Mouse (Mus musculus) liver, embryonic 18 days (tissue): ENCODE measurements around the gene H2al1h. TPM values are rescaled to one million over a fixed set of nuclear protein-coding genes. Genes with fewer than 3 reads are reported as not detected.

Experiments used
- polyA plus RNA-seq: library from polyadenylated mRNA; depleted of rRNA; stranded (reverse); fragments of >200 nt; gene quantifications from 2 replicates; pipeline ENCODE4 v1.2.3, GENCODE M21; 2012; rRNA removed

Gene H2al1h
- polyA plus RNA-seq = not detected in 2 replicates

DNA sequence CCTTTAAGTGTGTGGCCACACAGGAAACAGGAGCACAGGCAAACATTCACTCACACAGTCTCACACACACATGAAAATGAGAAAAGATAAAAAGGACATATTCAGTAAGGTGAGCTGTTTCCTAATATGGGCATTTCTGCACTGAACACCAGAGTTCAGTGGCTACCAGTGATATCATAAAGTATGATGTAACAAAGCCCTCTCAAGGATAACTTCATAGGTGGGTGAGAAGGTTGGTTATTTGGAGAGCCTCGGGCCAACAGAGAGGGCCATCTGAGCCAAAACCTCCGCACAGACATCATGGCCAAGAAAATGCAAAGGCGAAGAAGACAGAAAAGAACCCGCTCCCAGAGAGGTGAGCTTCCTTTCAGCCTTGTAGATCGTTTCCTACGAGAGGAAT is at the start of gene H2al1h:
TSS of gene H2al1h (plus strand) at position 301 of the 400 bp plus-strand sequence.

GRCm38 (mm10) chrX:11298957-11299356 is 22.3 kb upstream of the H2al1h start, which contains the start of gene H2al1a:
H2al1a (plus strand) TSS chrX:11299257.

DNA sequence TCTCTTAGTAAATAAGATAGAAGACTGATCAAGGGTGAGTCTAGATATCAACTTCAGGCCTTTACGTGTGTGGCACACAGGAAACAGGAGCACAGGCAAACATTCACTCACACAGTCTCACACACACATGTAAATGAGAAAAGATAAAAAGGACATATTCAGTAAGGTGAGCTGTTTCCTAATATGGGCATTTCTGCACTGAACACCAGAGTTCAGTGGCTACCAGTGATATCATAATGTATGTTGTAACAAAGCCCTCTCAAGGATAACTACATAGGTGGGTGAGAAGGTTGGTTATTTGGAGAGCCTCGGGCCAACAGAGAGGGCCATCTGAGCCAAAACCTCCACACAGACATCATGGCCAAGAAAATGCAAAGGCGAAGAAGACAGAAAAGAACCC is 19.2 kb upstream of the H2al1h start, which contains the start of gene H2al1b:
TSS of gene H2al1b (plus strand) at position 301 of the 400 bp plus-strand sequence.

DNA sequence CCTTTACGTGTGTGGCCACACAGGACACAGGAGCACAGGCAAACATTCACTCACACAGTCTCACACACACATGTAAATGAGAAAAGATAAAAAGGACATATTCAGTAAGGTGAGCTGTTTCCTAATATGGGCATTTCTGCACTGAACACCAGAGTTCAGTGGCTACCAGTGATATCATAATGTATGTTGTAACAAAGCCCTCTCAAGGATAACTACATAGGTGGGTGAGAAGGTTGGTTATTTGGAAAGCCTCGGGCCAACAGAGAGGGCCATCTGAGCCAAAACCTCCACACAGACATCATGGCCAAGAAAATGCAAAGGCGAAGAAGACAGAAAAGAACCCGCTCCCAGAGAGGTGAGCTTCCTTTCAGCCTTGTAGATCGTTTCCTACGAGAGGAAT is 15.9 kb upstream of the H2al1h start, which contains the start of gene H2al1c:
TSS of gene H2al1c (plus strand) at position 301 of the 400 bp plus-strand sequence.

GRCm38 (mm10) chrX:11308524-11308923 is 12.8 kb upstream of the H2al1h start, which contains the start of gene H2al1d:
H2al1d (plus strand) TSS chrX:11308824.

GRCm38 (mm10) chrX:11311634-11312033 is 9.7 kb upstream of the H2al1h start, which contains the start of gene H2al1e:
H2al1e (plus strand) TSS chrX:11311934.

DNA sequence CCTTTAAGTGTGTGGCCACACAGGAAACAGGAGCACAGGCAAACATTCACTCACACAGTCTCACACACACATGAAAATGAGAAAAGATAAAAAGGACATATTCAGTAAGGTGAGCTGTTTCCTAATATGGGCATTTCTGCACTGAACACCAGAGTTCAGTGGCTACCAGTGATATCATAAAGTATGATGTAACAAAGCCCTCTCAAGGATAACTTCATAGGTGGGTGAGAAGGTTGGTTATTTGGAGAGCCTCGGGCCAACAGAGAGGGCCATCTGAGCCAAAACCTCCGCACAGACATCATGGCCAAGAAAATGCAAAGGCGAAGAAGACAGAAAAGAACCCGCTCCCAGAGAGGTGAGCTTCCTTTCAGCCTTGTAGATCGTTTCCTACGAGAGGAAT is 6.4 kb upstream of the H2al1h start, which contains the start of gene H2al1f:
TSS of gene H2al1f (plus strand) at position 301 of the 400 bp plus-strand sequence.

GRCm38 (mm10) chrX:11317956-11318355 is 3.3 kb upstream of the H2al1h start, which contains the start of gene H2al1g:
H2al1g (plus strand) TSS chrX:11318256.

GRCm38 (mm10) chrX:11324359-11324758 is 3.1 kb downstream of the H2al1h start, which contains the start of gene H2al1i:
H2al1i (plus strand) TSS chrX:11324659.

DNA sequence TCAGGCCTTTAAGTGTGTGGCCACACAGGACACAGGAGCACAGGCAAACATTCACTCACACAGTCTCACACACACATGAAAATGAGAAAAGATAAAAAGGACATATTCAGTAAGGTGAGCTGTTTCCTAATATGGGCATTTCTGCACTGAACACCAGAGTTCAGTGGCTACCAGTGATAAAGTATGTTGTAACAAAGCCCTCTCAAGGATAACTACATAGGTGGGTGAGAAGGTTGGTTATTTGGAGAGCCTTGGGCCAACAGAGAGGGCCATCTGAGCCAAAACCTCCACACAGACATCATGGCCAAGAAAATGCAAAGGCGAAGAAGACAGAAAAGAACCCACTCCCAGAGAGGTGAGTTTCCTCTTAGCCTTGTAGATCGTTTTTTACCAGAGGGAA is 6.2 kb downstream of the H2al1h start, which contains the start of gene H2al1j:
TSS of gene H2al1j (plus strand) at position 301 of the 400 bp plus-strand sequence.

Other genes with a start within 250 kb of the H2al1h start
- gene H2al1a, start 22.2 kb upstream of the H2al1h start, polyA plus RNA-seq = not detected in 2 replicates
- gene H2al1b, start 19.1 kb upstream of the H2al1h start, polyA plus RNA-seq = not detected in 2 replicates
- not detected in 2 replicates for gene H2al1c, start 15.8 kb upstream of the H2al1h start, polyA plus RNA-seq
- not detected in 2 replicates for gene H2al1d, start 12.7 kb upstream of the H2al1h start, polyA plus RNA-seq
- not detected in 2 replicates for gene H2al1e, start 9.6 kb upstream of the H2al1h start, polyA plus RNA-seq
- not detected in 2 replicates for gene H2al1f, start 6.3 kb upstream of the H2al1h start, polyA plus RNA-seq
- gene H2al1g, start 3.2 kb upstream of the H2al1h start, polyA plus RNA-seq = not detected in 2 replicates
- gene H2al1i, start 3.2 kb downstream of the H2al1h start, polyA plus RNA-seq = not detected in 2 replicates
- gene H2al1j, start 6.3 kb downstream of the H2al1h start, polyA plus RNA-seq = not detected in 2 replicates